Mouse (Mus musculus): Measurements from ENCODE around the gene Maml3. TPM values are rescaled to one million over a fixed set of nuclear protein-coding genes. Genes with fewer than 3 reads are reported as not detected.
A peak's percentile ranks its signal among the peaks of the same experiment; 100 is the strongest.

Maml3 gene
- polyA plus RNA-seq, 1 experiment from 2014 or later = 7.8 TPM

GRCm38 (mm10) chr3:52016178-52016577 is 88.7 kb downstream of the Maml3 start:
- Histone ChIP-seq H3K27me3 (no peaks in the 10 kb centered on the region), H3K36me3 (no peaks in the 10 kb centered on the region), H3K4me1 (peaks cover 10% of the 10 kb centered on the region), H3K9ac (no peak overlapping the region), H3K4me3 (replicated peaks) (no peak overlapping the region), H3K27ac (no peak overlapping the region), H3K4me2 (no peak overlapping the region), H3K9me3 (replicated peaks) (no peaks in the 10 kb centered on the region)
- WGBS = 95% methylated on average over 3 of the region's 3 CpGs
- no peak for ATAC-seq (replicated peaks; ENCODE audit: low FRiP score)

GRCm38 (mm10) chr3:52015556-52015955 is 89.3 kb downstream of the Maml3 start:
- H3K4me2 ChIP-seq = no peak overlapping the region
- no peak overlapping the region for H3K4me3 ChIP-seq (replicated peaks)
- no peaks in the 10 kb centered on the region for H3K9me3 ChIP-seq (replicated peaks)
- no peak for ATAC-seq (replicated peaks; ENCODE audit: low FRiP score)
- WGBS = 89% methylated on average over 1 of the region's 1 CpGs
- no peaks in the 10 kb centered on the region for H3K27me3 ChIP-seq
- H3K27ac ChIP-seq = no peak overlapping the region
- no peaks in the 10 kb centered on the region for H3K36me3 ChIP-seq
- no peak overlapping the region for H3K9ac ChIP-seq
- H3K4me1 ChIP-seq = peaks cover 10% of the 10 kb centered on the region

DNA sequence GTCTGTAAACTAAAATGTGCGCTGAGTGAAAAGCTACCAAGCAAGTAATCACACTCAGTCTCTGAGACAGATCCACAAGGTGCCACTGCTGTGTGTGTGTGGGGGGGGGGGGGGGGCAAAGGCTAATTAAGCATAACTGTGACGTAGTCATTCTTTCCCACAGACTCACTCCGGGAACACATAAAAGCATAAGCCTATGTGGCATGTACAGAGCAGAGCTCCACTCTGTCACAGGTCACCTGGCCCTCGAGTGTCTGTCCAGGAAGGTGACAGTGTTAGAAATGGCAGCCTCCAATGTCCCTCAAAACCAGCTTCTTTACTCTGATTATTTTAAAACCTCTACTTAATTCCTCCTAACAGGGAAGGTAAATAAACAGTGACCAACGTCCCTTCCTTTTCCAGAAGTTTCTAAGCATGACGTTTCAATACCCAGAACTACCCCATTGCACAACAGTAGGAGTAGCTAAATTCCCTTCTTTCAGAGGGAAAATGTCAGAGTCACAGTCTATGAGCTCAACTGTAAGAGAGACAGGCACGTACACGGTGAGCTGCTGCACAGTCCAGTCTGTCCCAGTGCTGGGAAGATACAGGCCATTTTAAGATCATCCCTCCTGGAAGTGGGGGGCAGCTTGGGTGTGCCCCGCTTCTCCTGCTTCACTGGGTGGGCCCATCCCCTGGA is 93.7 kb downstream of the Maml3 start:
- Histone ChIP-seq H3K4me1 (peaks cover 26% of the 10 kb centered on the region), H3K27me3 (no peaks in the 10 kb centered on the region), H3K9ac (no peak overlapping the region), H3K27ac (0 out of 2 replicates have a peak overlapping the region, but pooled peaks have one; percentile 22), H3K36me3 (no peaks in the 10 kb centered on the region), H3K9me3 (replicated peaks) (no peaks in the 10 kb centered on the region), H3K4me3 (replicated peaks) (no peak overlapping the region), H3K4me2 (no peak overlapping the region)
- 72% methylated on average over 9 of the region's 9 CpGs for WGBS
- no peak for ATAC-seq (replicated peaks; ENCODE audit: low FRiP score)

- Histone ChIP-seq H3K36me3 (no peaks in the 10 kb centered on the region), H3K4me2 (no peak overlapping the region), H3K27me3 (no peaks in the 10 kb centered on the region), H3K27ac (no peak overlapping the region), H3K9ac (no peak overlapping the region), H3K4me1 (peaks cover 26% of the 10 kb centered on the region), H3K9me3 (replicated peaks) (no peaks in the 10 kb centered on the region), H3K4me3 (replicated peaks) (no peak overlapping the region)
- ATAC-seq (replicated peaks; ENCODE audit: low FRiP score) = 0 out of 2 replicates have a peak, but pooled peaks have one; percentile 22
- 32% methylated on average over 6 of the region's 6 CpGs for WGBS
Measured at GRCm38 (mm10) chr3:52009321-52009720, 95.6 kb downstream of the Maml3 start.

GRCm38 (mm10) chr3:52007602-52008252 is 97.1 kb downstream of the Maml3 start:
- ATAC-seq (replicated peaks; ENCODE audit: low FRiP score) = peak; percentile 80
- WGBS = 0% methylated on average over 21 of the region's 21 CpGs
- Histone ChIP-seq H3K4me3 (replicated peaks) (peak overlapping the region; percentile 51), H3K36me3 (no peaks in the 10 kb centered on the region), H3K27ac (peak overlapping the region; percentile 80), H3K27me3 (no peaks in the 10 kb centered on the region), H3K4me2 (peak overlapping the region; percentile 87), H3K9ac (peak overlapping the region; percentile 33), H3K9me3 (replicated peaks) (no peaks in the 10 kb centered on the region), H3K4me1 (peaks cover 26% of the 10 kb centered on the region)

GRCm38 (mm10) chr3:52006721-52007330 is 98.0 kb downstream of the Maml3 start:
- peak overlapping the region; percentile 87 for H3K4me2 ChIP-seq
- H3K4me3 ChIP-seq (replicated peaks) = peak overlapping the region; percentile 51
- no peak overlapping the region for H3K27ac ChIP-seq
- WGBS = 47% methylated on average over 9 of the region's 9 CpGs
- H3K9me3 ChIP-seq (replicated peaks) = no peaks in the 10 kb centered on the region
- H3K27me3 ChIP-seq = no peaks in the 10 kb centered on the region
- peaks cover 26% of the 10 kb centered on the region for H3K4me1 ChIP-seq
- H3K36me3 ChIP-seq = no peaks in the 10 kb centered on the region
- H3K9ac ChIP-seq = no peak overlapping the region
- no peak for ATAC-seq (replicated peaks; ENCODE audit: low FRiP score)

- peaks cover 32% of the 10 kb centered on the region for H3K4me1 ChIP-seq
- 81% methylated on average over 6 of the region's 6 CpGs for WGBS
- no peak overlapping the region for H3K4me2 ChIP-seq
- ATAC-seq (replicated peaks; ENCODE audit: low FRiP score) = no peak
- no peak overlapping the region for H3K9ac ChIP-seq
- H3K27ac ChIP-seq = no peak overlapping the region
- H3K27me3 ChIP-seq = no peaks in the 10 kb centered on the region
- no peak overlapping the region for H3K4me3 ChIP-seq (replicated peaks)
- H3K36me3 ChIP-seq = no peaks in the 10 kb centered on the region
- no peaks in the 10 kb centered on the region for H3K9me3 ChIP-seq (replicated peaks)
Measured at GRCm38 (mm10) chr3:52003663-52004062, 101.2 kb downstream of the Maml3 start.

DNA sequence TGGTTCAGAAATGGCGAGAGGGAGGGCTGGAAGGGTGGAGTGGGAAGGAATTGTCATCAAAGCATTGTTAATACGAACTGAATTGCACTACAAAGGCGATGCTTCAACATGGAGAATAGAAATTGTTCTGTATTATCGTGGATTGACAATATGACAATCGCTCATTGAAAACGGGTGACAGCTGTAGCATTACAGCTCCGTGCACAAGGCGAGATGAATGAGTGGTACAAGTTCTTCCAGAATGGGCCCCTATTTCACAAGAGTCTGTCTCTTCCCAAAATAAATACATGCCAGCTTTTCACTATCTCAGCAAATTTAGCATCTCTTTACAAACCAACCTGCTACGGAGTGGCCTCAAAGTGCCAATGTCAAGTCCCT is 103.4 kb downstream of the Maml3 start:
- peaks cover 21% of the 10 kb centered on the region for H3K4me1 ChIP-seq
- WGBS = 92% methylated on average over 9 of the region's 9 CpGs

GRCm38 (mm10) chr3:52000871-52001517 is 103.9 kb downstream of the Maml3 start:
- no peak overlapping the region for H3K4me2 ChIP-seq
- ATAC-seq (replicated peaks; ENCODE audit: low FRiP score) = no peak

More for the DNA sequence above, 103.4 kb downstream of the Maml3 start:
- no peaks in the 10 kb centered on the region for H3K36me3 ChIP-seq
- H3K27me3 ChIP-seq = no peaks in the 10 kb centered on the region
- H3K4me3 ChIP-seq (replicated peaks) = no peak overlapping the region
- no peak overlapping the region for H3K27ac ChIP-seq
- no peak overlapping the region for H3K9ac ChIP-seq
- no peak overlapping the region for H3K4me2 ChIP-seq
- no peak for ATAC-seq (replicated peaks; ENCODE audit: low FRiP score)
- H3K9me3 ChIP-seq (replicated peaks) = no peaks in the 10 kb centered on the region

GRCm38 (mm10) chr3:51999671-52000437 is 105.0 kb downstream of the Maml3 start:
- Histone ChIP-seq H3K9me3 (replicated peaks) (no peaks in the 10 kb centered on the region), H3K27me3 (no peaks in the 10 kb centered on the region), H3K36me3 (no peaks in the 10 kb centered on the region), H3K4me1 (peaks cover 18% of the 10 kb centered on the region), H3K27ac (peak overlapping the region; percentile 30; the same call in 1 of the 2 replicates), H3K9ac (no peak overlapping the region), H3K4me2 (no peak overlapping the region), H3K4me3 (replicated peaks) (no peak overlapping the region)
- ATAC-seq (replicated peaks; ENCODE audit: low FRiP score) = no peak
- 79% methylated on average over 21 of the region's 21 CpGs for whole genome bisulfite sequencing

More at GRCm38 (mm10) chr3:52000871-52001517, 103.9 kb downstream of the Maml3 start:
- Histone ChIP-seq H3K4me1 (peaks cover 18% of the 10 kb centered on the region), H3K27me3 (no peaks in the 10 kb centered on the region), H3K4me3 (replicated peaks) (no peak overlapping the region), H3K9ac (no peak overlapping the region), H3K27ac (no peak overlapping the region), H3K36me3 (no peaks in the 10 kb centered on the region), H3K9me3 (replicated peaks) (no peaks in the 10 kb centered on the region)
- WGBS = 90% methylated on average over 10 of the region's 10 CpGs

DNA sequence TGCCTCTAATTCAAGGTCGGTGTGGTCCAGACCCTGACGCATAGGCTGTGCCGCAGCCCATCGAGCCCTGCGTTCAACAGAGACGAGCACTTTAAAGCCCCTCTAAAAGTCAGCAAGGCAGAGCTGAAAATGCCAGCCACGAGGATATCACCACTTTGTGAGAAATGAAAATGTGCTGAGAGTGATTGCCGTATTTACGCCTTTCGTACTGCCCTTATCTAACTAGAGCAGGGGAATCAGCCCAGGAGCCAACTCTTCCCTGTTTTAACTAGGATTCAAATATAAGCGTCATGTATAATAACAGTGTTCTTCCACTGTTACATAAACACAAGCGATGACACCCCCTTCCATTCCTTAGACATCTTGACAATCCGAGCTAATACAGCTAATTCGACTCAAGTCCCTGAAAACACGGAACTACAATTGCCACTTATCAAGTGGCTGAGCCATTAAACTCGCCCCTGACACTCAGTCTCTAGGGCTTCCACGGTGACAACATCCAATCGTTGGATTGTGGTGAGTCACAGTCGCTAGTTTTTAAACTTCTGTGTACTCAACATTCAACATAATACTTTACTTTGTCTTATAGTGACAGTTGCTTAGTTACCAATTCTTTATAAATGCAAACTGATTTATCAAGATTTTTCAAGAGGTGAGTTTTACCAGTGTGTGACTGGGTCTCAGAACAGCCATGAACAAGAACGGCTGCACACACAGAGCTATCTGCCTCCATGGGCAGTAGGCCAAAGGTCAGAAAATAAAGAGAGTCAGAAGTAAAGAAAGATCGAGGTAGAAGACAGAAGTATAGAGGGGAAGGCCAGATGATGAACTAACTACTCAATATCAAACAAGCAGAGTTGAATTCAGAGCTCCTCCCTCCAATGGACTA is 106.1 kb downstream of the Maml3 start:
- no peak overlapping the region for H3K4me2 ChIP-seq
- 66% methylated on average over 21 of the region's 21 CpGs for whole genome bisulfite sequencing
- no peak for ATAC-seq (replicated peaks; ENCODE audit: low FRiP score)
- no peaks in the 10 kb centered on the region for H3K27me3 ChIP-seq
- no peaks in the 10 kb centered on the region for H3K9me3 ChIP-seq (replicated peaks)
- H3K4me1 ChIP-seq = peaks cover 18% of the 10 kb centered on the region
- H3K4me3 ChIP-seq (replicated peaks) = no peak overlapping the region
- H3K27ac ChIP-seq = no peak overlapping the region
- H3K36me3 ChIP-seq = no peaks in the 10 kb centered on the region
- H3K9ac ChIP-seq = no peak overlapping the region
